Mouse (Mus musculus): ENCODE results near the gene Plscr5. TPM values are rescaled to one million over a fixed set of nuclear protein-coding genes. Genes with fewer than 3 reads are reported as not detected.

Gene Plscr5
- polyA plus RNA-seq, 2 experiments: not detected

DNA sequence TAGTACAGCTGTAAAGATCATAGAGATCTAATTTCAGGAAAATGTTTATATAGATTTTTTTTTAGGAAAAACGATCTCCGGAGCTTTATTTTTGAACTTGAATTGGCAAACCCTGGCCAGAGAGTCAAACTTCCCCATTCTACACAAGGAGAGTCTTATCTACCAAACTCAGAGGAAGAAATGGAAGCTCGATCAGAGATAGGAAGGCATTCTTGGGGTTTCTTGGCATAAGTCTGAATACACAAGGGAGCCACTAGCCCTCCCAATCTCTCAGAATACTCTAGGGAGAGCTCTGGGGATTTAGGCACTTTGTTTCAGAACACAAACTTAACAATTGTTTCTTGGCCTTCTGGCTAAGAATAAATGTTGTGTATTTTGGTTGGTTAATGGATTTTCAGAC, 27.4 kb downstream of the Plscr5 start:
- DNase-seq (ENCODE audit: low spot score): no peak
- no peak overlapping the region for H3K27ac ChIP-seq (replicated peaks; ENCODE audit: low read depth, low read length)
- H3K4me1 ChIP-seq (ENCODE audit: control insufficient read depth, insufficient read depth, low read length): no peaks in the 10 kb centered on the region
- no peaks in the 10 kb centered on the region for H3K36me3 ChIP-seq (ENCODE audit: control insufficient read depth, insufficient read depth, low read length)
- WGBS: 59% methylated on average over 3 of the region's 3 CpGs
- H3K27me3 ChIP-seq (ENCODE audit: control insufficient read depth, insufficient read depth, low read length): no peaks in the 10 kb centered on the region
- no peak for TF ChIP-seq POLR2A (IDR thresholded peaks at IDR 0.05; ENCODE audit: borderline replicate concordance, extremely low read depth, insufficient read depth, insufficient read length)
- no peak overlapping the region for H3K9ac ChIP-seq (ENCODE audit: low read depth, low read length, severe bottlenecking)
- ATAC-seq (ENCODE audit: low FRiP score, low read depth): no peak
- H3K9me3 ChIP-seq (ENCODE audit: control insufficient read depth, low read length): no peaks in the 10 kb centered on the region
- no peak overlapping the region for H3K4me3 ChIP-seq (replicated peaks; ENCODE audit: low read length)
- no peak overlapping the region for H3K4me2 ChIP-seq (replicated peaks; ENCODE audit: low read depth, low read length, severe bottlenecking)

GRCm38 (mm10) chr9:92221480-92221879, 28.7 kb downstream of the Plscr5 start:
- Histone ChIP-seq H3K4me2 (replicated peaks; ENCODE audit: low read depth, low read length, severe bottlenecking) (no peak overlapping the region), H3K36me3 (ENCODE audit: control insufficient read depth, insufficient read depth, low read length) (no peaks in the 10 kb centered on the region), H3K9me3 (ENCODE audit: control insufficient read depth, low read length) (no peaks in the 10 kb centered on the region), H3K9ac (ENCODE audit: low read depth, low read length, severe bottlenecking) (no peak overlapping the region), H3K27ac (replicated peaks; ENCODE audit: low read depth, low read length) (no peak overlapping the region), H3K4me1 (ENCODE audit: control insufficient read depth, insufficient read depth, low read length) (no peaks in the 10 kb centered on the region), H3K27me3 (ENCODE audit: control insufficient read depth, insufficient read depth, low read length) (no peaks in the 10 kb centered on the region), H3K4me3 (replicated peaks; ENCODE audit: low read length) (no peak overlapping the region)
- ATAC-seq (ENCODE audit: low FRiP score, low read depth): no peak
- no peak for DNase-seq (ENCODE audit: low spot score)
- no peak for TF ChIP-seq POLR2A (IDR thresholded peaks at IDR 0.05; ENCODE audit: borderline replicate concordance, extremely low read depth, insufficient read depth, insufficient read length)

DNA sequence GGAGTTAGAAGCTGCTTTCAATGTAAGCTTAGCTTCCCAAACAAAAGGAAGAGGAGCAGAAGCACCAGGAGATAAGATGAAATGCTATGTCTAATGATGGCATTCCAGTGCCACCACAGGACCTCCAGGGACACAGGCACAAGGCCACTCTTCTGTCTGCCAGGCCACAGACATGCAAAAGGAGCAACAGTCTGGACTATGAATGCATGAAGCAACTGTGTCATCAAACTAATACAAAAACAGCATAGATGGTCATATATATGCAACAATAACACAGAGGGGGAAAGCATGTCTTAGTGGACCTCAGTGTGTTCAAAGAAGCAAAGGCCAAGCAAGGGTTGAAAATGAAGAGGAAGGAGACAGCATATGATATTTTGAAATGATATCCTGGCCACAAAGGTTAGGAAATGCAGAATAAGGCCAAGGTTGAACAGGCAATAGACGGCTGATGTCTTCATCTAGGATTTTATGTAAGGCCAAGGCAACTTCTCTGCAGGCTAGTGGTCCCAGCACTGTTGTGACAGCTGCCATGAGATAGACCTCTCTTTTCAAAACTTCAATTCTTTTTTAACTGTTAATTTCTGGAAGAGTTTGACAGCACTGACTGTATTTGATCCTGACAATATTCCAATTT, 32.0 kb downstream of the Plscr5 start:
- no peak overlapping the region for H3K4me3 ChIP-seq (replicated peaks; ENCODE audit: low read length)
- ATAC-seq (ENCODE audit: low FRiP score, low read depth): no peak
- WGBS: 94% methylated on average over 1 of the region's 1 CpGs

GRCm38 (mm10) chr9:92226127-92226655, 33.5 kb downstream of the Plscr5 start:
- ATAC-seq (ENCODE audit: low FRiP score, low read depth) (no peak), DNase-seq (ENCODE audit: low spot score) (no peak)
- Histone ChIP-seq H3K9me3 (ENCODE audit: control insufficient read depth, low read length) (no peaks in the 10 kb centered on the region), H3K9ac (ENCODE audit: low read depth, low read length, severe bottlenecking) (no peak overlapping the region), H3K27ac (replicated peaks; ENCODE audit: low read depth, low read length) (no peak overlapping the region), H3K4me2 (replicated peaks; ENCODE audit: low read depth, low read length, severe bottlenecking) (no peak overlapping the region), H3K4me1 (ENCODE audit: control insufficient read depth, insufficient read depth, low read length) (no peaks in the 10 kb centered on the region), H3K4me3 (replicated peaks; ENCODE audit: low read length) (no peak overlapping the region), H3K27me3 (ENCODE audit: control insufficient read depth, insufficient read depth, low read length) (no peaks in the 10 kb centered on the region), H3K36me3 (ENCODE audit: control insufficient read depth, insufficient read depth, low read length) (no peaks in the 10 kb centered on the region)
- TF ChIP-seq POLR2A (IDR thresholded peaks at IDR 0.05; ENCODE audit: borderline replicate concordance, extremely low read depth, insufficient read depth, insufficient read length): no peak
- WGBS: 84% methylated on average over 3 of the region's 3 CpGs

More for the DNA sequence above, 32.0 kb downstream of the Plscr5 start:
- no peaks in the 10 kb centered on the region for H3K36me3 ChIP-seq (ENCODE audit: control insufficient read depth, insufficient read depth, low read length)
- no peak overlapping the region for H3K4me2 ChIP-seq (replicated peaks; ENCODE audit: low read depth, low read length, severe bottlenecking)
- no peaks in the 10 kb centered on the region for H3K9me3 ChIP-seq (ENCODE audit: control insufficient read depth, low read length)
- H3K27ac ChIP-seq (replicated peaks; ENCODE audit: low read depth, low read length): no peak overlapping the region
- no peak for DNase-seq (ENCODE audit: low spot score)
- TF ChIP-seq POLR2A (IDR thresholded peaks at IDR 0.05; ENCODE audit: borderline replicate concordance, extremely low read depth, insufficient read depth, insufficient read length): no peak
- H3K4me1 ChIP-seq (ENCODE audit: control insufficient read depth, insufficient read depth, low read length): no peaks in the 10 kb centered on the region
- H3K9ac ChIP-seq (ENCODE audit: low read depth, low read length, severe bottlenecking): no peak overlapping the region
- no peaks in the 10 kb centered on the region for H3K27me3 ChIP-seq (ENCODE audit: control insufficient read depth, insufficient read depth, low read length)

GRCm38 (mm10) chr9:92226795-92227194, 34.1 kb downstream of the Plscr5 start:
- TF ChIP-seq POLR2A (IDR thresholded peaks at IDR 0.05; ENCODE audit: borderline replicate concordance, extremely low read depth, insufficient read depth, insufficient read length): no peak
- Histone ChIP-seq H3K9me3 (ENCODE audit: control insufficient read depth, low read length) (no peaks in the 10 kb centered on the region), H3K27ac (replicated peaks; ENCODE audit: low read depth, low read length) (no peak overlapping the region), H3K4me1 (ENCODE audit: control insufficient read depth, insufficient read depth, low read length) (no peaks in the 10 kb centered on the region), H3K36me3 (ENCODE audit: control insufficient read depth, insufficient read depth, low read length) (no peaks in the 10 kb centered on the region), H3K9ac (ENCODE audit: low read depth, low read length, severe bottlenecking) (no peak overlapping the region), H3K27me3 (ENCODE audit: control insufficient read depth, insufficient read depth, low read length) (no peaks in the 10 kb centered on the region), H3K4me2 (replicated peaks; ENCODE audit: low read depth, low read length, severe bottlenecking) (no peak overlapping the region), H3K4me3 (replicated peaks; ENCODE audit: low read length) (no peak overlapping the region)
- no peak for ATAC-seq (ENCODE audit: low FRiP score, low read depth)
- no peak for DNase-seq (ENCODE audit: low spot score)
- 82% methylated on average over 3 of the region's 3 CpGs for WGBS
